Mouse (Mus musculus) CH12.LX (cell line): ENCODE results near the gene Sgms1. TPM values are rescaled to one million over a fixed set of nuclear protein-coding genes. Genes with fewer than 3 reads are reported as not detected.

ENCODE experiments used
- DNase-seq: peaks from one replicate; pipeline ENCODE4 v3.0.0-alpha.2; 2013; ENCODE audit errors: extremely low read depth
- H3K27ac ChIP-seq: 2 replicates; pipeline ENCODE4 v1.5.1; 2012; ENCODE audit warnings: low read depth, mild to moderate bottlenecking, control low read depth, moderate library complexity; ENCODE audit not compliant: insufficient read depth
- H3K27me3 ChIP-seq: replicated peaks from 2 replicates; pipeline ENCODE3; 2012; ENCODE audit warnings: inconsistent platforms
- H3K36me3 ChIP-seq, 2 experiments: replicated peaks in 1 of 2; 2 replicates each; pipeline versions ENCODE3 to v1.6.1; 2012; ENCODE audit warnings: inconsistent platforms in 1 of 2, low read length in 1 of 2, mild to moderate bottlenecking in 1 of 2, mixed read lengths in 1 of 2, moderate library complexity in 1 of 2; ENCODE audit not compliant: control insufficient read depth in 1 of 2, insufficient read depth in 1 of 2
- H3K4me1 ChIP-seq, 2 experiments: 2 replicates each; pipeline ENCODE4 v1.6.1; 2012; ENCODE audit warnings: inconsistent platforms in 1 of 2, moderate library complexity in 1 of 2; ENCODE audit not compliant: insufficient read depth in 2 of 2, control insufficient read depth in 1 of 2
- H3K4me2 ChIP-seq: 2 replicates; pipeline ENCODE4 v1.6.1; 2012; ENCODE audit warnings: low read depth, mild to moderate bottlenecking, control low read depth; ENCODE audit not compliant: poor library complexity, insufficient read depth, severe bottlenecking
- H3K4me3 ChIP-seq, 3 experiments: fragments of 150-350 bp in 1 of 3; sonication (generic) in 1 of 3; replicated peaks in 1 of 3; 2 replicates each; pipeline versions ENCODE3 to v1.5.1; 2011 to 2012; ENCODE audit warnings: low read depth in 2 of 3, low read length in 2 of 3, mild to moderate bottlenecking in 2 of 3, moderate library complexity in 2 of 3, control low read depth in 1 of 3, improper control_type of control experiment in 1 of 3, inconsistent platforms in 1 of 3, mixed read lengths in 1 of 3; ENCODE audit not compliant: poor library complexity in 1 of 3
- H3K79me2 ChIP-seq: replicated peaks from 2 replicates; pipeline ENCODE4 v1.6.1; 2012; ENCODE audit warnings: mild to moderate bottlenecking, moderate library complexity; ENCODE audit not compliant: control insufficient read depth, poor library complexity, insufficient read depth, severe bottlenecking; ENCODE audit errors: extremely low read depth
- H3K9ac ChIP-seq: 2 replicates; pipeline ENCODE4 v1.6.1; 2012; ENCODE audit warnings: low read depth, mild to moderate bottlenecking, control low read depth, moderate library complexity; ENCODE audit not compliant: insufficient read depth
- H3K9me3 ChIP-seq: replicated peaks from 2 replicates; pipeline ENCODE3; 2012; ENCODE audit warnings: low read length, inconsistent platforms, mixed read lengths
- CHD1 ChIP-seq: IDR thresholded peaks from 2 replicates; pipeline ENCODE4 v1.6.1; 2012; ENCODE audit warnings: low read depth, low read length, improper control_type of control experiment, inconsistent platforms
- CTCF ChIP-seq, 2 experiments: IDR thresholded peaks in 1 of 2; conservative IDR thresholded peaks in 1 of 2; 2 replicates each; pipeline ENCODE4 v1.5.1; 2011 to 2012; ENCODE audit warnings: low read depth in 2 of 2, low read length in 2 of 2, improper control_type of control experiment in 1 of 2, inconsistent platforms in 1 of 2, mild to moderate bottlenecking in 1 of 2, moderate library complexity in 1 of 2
- E2F4 ChIP-seq: IDR thresholded peaks from 2 replicates; pipeline ENCODE4 v1.6.1; 2011; ENCODE audit warnings: low read depth, low read length, improper control_type of control experiment; ENCODE audit not compliant: insufficient replicate concordance
- GABPA ChIP-seq: IDR thresholded peaks from 2 replicates; pipeline ENCODE4 v1.6.1; 2012; ENCODE audit warnings: low read depth, low read length, improper control_type of control experiment, inconsistent platforms; ENCODE audit not compliant: insufficient replicate concordance
- IRF4 ChIP-seq: IDR thresholded peaks from 2 replicates; pipeline ENCODE4 v1.6.1; 2014; ENCODE audit warnings: low read depth, mild to moderate bottlenecking, inconsistent platforms, low read length, improper control_type of control experiment
- JUN ChIP-seq: IDR thresholded peaks from 2 replicates; pipeline ENCODE4 v1.6.1; 2011; ENCODE audit warnings: low read depth, mild to moderate bottlenecking, low read length, improper control_type of control experiment, moderate library complexity; ENCODE audit not compliant: insufficient read depth
- JUND ChIP-seq: conservative IDR thresholded peaks from 2 replicates; pipeline ENCODE4 v1.6.1; 2011; ENCODE audit warnings: low read depth, low read length, improper control_type of control experiment
- KAT2A ChIP-seq: IDR thresholded peaks from 2 replicates; pipeline ENCODE4 v1.6.1; 2012; ENCODE audit warnings: low read length, improper control_type of control experiment, inconsistent platforms; ENCODE audit not compliant: insufficient replicate concordance
- MAFK ChIP-seq: IDR thresholded peaks from 2 replicates; pipeline ENCODE4 v1.6.1; 2011; ENCODE audit warnings: low read length, improper control_type of control experiment; ENCODE audit not compliant: insufficient replicate concordance
- MAX ChIP-seq: IDR thresholded peaks from 2 replicates; pipeline ENCODE4 v1.6.1; 2011; ENCODE audit warnings: low read length, improper control_type of control experiment
- MXI1 ChIP-seq: IDR thresholded peaks from 2 replicates; pipeline ENCODE4 v1.6.1; 2011; ENCODE audit warnings: mild to moderate bottlenecking, low read depth, low read length, improper control_type of control experiment
- PAX5 ChIP-seq: IDR thresholded peaks from 2 replicates; pipeline ENCODE4 v1.6.1; 2012; ENCODE audit warnings: low read length, inconsistent platforms, mixed read lengths
- POLR2AphosphoS2 ChIP-seq: IDR thresholded peaks from 2 replicates; pipeline ENCODE4 v1.6.1; 2011; ENCODE audit warnings: low read depth, low read length, improper control_type of control experiment
- RAD21 ChIP-seq: IDR thresholded peaks from 2 replicates; pipeline ENCODE4 v1.6.1; 2011; ENCODE audit warnings: low read depth, mild to moderate bottlenecking, low read length, improper control_type of control experiment, moderate library complexity
- SIN3A ChIP-seq: IDR thresholded peaks from 2 replicates; pipeline ENCODE4 v1.6.1; 2012; ENCODE audit warnings: low read length, improper control_type of control experiment, inconsistent platforms
- SMC3 ChIP-seq: IDR thresholded peaks from 2 replicates; pipeline ENCODE4 v1.6.1; 2011; ENCODE audit warnings: low read depth, low read length, improper control_type of control experiment
- TBP ChIP-seq: conservative IDR thresholded peaks from 2 replicates; pipeline ENCODE4 v1.6.1; 2011; ENCODE audit warnings: low read depth, low read length, improper control_type of control experiment
- TCF12 ChIP-seq: IDR thresholded peaks from 2 replicates; pipeline ENCODE4 v1.6.1; 2014; ENCODE audit warnings: low read depth, mild to moderate bottlenecking, inconsistent platforms, low read length, improper control_type of control experiment
- USF1 ChIP-seq: IDR thresholded peaks from 2 replicates; pipeline ENCODE4 v1.6.1; 2014; ENCODE audit warnings: low read depth, mild to moderate bottlenecking, inconsistent platforms, low read length, improper control_type of control experiment
- USF2 ChIP-seq: conservative IDR thresholded peaks from 2 replicates; pipeline ENCODE4 v1.6.1; 2011; ENCODE audit warnings: low read depth, low read length, improper control_type of control experiment
- ZC3H11A ChIP-seq: IDR thresholded peaks from 2 replicates; pipeline ENCODE4 v1.6.1; 2012; ENCODE audit warnings: low read depth, mild to moderate bottlenecking, inconsistent platforms, low read length, improper control_type of control experiment
- ZMIZ1 ChIP-seq: IDR thresholded peaks from 2 replicates; pipeline ENCODE4 v1.6.1; 2012; ENCODE audit warnings: low read depth, mild to moderate bottlenecking, inconsistent platforms, low read length, improper control_type of control experiment
- ZNF384 ChIP-seq: IDR thresholded peaks from 2 replicates; pipeline ENCODE4 v1.6.1; 2012; ENCODE audit warnings: low read depth, low read length, improper control_type of control experiment, inconsistent platforms
- dilution Hi-C: fragments of 300-500 bp; cut with MboI; formaldehyde crosslinking; loops from 2 replicates; pipeline ENCODE4 v1.14.3; 2020; ENCODE audit warnings: low sequenced_read_pairs; ENCODE audit not compliant: extremely low pct_unique_long_range_greater_than_20kb, extremely low pct_ligation_motif_present
- in situ Hi-C: fragments of 300-500 bp; cut with MboI; formaldehyde crosslinking; loops from 3 replicates; pipeline ENCODE4 v1.14.3; 2019; ENCODE audit warnings: low sequenced_read_pairs, low pct_ligation_motif_present, low pct_unique_long_range_greater_than_20kb, mixed read lengths
- polyA plus RNA-seq: library from polyadenylated mRNA; unstranded; fragments of >175 nt; gene quantifications from 2 replicates; pipeline ENCODE4 v1.2.1, GENCODE M21; 2012; ENCODE audit warnings: low read depth; ENCODE audit not compliant: insufficient read length
- total RNA-seq, 2 experiments: library from RNA; depleted of rRNA; stranded (reverse); fragments of 300-350 nt in 1 of 2; fragments of >200 nt in 1 of 2; gene quantifications; 2 replicates each; pipeline ENCODE4 v1.2.3; 2012 to 2014

The Sgms1 gene
- 1.4 and 2.3 TPM in 2 replicates for total RNA-seq (2012; rRNA removed)
- 1.7 and 1.8 TPM in 2 replicates for total RNA-seq (2014; rRNA removed)
- polyA plus RNA-seq, result 1.8 and 2.6 TPM in 2 replicates

DNA sequence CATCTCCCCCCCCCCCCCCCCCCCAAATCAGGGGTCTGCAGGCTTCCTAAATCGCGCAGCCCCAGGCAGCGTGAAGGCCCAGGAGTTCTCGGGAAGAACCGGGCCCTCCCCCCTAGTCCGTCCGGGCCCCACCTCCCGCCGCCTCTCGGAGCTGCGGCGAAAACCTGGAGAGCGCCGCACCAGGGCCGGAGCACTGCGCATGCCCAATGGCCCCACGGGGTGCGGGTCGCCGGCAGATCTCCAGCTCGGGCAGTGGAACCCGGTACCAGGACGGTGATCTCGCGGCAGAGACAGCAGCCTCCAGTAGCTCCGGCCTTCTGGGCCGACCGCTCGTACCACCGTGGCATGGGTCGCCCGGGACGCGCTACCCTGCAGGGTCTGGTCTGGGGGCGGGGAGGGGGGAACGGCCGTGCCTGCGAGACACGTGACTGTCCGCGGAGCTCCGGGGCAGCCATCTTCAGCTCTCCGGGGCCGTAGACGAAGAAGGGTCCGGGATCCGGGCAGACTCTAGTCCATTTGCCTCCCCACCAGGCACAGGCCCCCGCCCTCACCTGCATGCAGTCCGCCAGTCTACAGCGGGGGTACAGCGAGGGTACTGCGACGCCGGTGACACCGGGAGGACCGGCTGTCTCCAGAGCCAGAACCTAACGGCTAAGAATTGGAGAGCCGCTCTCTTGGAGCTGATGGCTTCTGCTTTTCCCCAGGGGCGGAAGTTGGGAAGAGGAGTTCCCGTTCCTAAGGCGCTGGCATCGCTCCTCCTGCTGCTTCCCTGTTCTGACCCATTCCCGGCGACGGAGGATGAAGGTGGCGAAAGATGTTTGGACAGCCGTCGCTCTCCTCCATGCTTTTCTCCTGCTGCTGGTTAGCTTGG lies at the start of gene Sgms1:
Gene Sgms1, minus strand, starts transcription at position 714 of the 871 bp plus-strand sequence.
- no peak within 1 kb of the TSS for H3K4me3 ChIP-seq
- H3K9ac ChIP-seq, result no peak within 1 kb of the TSS
- dilution Hi-C loops (no loop called here), in situ Hi-C loops (no loop called here)
- no peaks in the 10 kb centered on the region for H3K36me3 ChIP-seq
- peaks cover 25% of the 10 kb centered on the region for H3K9me3 ChIP-seq
- no peak for DNase-seq
- H3K79me2 ChIP-seq, result no peaks in the 10 kb centered on the region
- H3K4me1 ChIP-seq, result peaks cover 0 to 8% of the 10 kb centered on the region in 2 experiments; a peak in 2 of 4 replicates
- no peak within 1 kb of the TSS for H3K4me2 ChIP-seq
- no peak within 1 kb of the TSS for H3K27ac ChIP-seq
- TF ChIP-seq PAX5 (no peak), TBP (no peak), MAX (no peak), SMC3 (no peak), POLR2AphosphoS2 (no peak), IRF4 (no peak), USF2 (no peak), CHD1 (no peak), E2F4 (no peak), ZMIZ1 (no peak), MXI1 (no peak), TCF12 (no peak)
- H3K27me3 ChIP-seq, result no peaks in the 10 kb centered on the region

DNA sequence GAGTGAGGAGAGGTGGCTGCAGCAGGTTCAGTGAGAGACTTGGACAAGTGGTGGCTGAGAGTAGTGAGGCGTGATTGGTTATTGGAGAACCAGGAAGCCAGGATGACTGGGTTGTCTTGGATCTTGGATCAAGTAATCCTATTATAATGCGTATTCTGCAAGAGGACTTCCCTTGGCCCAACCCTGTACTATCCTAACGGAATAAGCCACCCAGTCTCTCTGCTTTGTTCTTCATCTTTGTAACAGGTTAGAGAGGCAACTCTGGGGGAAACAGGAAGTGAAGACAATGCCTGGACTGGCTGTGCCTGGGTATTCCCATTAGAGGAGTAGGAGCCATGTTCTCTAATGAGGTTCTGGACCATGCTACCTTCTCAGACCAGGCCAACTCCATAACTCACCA lies 36.3 kb upstream of the Sgms1 start:
- H3K27me3 ChIP-seq, result no peaks in the 10 kb centered on the region
- no peaks in the 10 kb centered on the region for H3K79me2 ChIP-seq
- no peak for DNase-seq
- dilution Hi-C loops (no loop called here), in situ Hi-C loops (no loop called here)
- H3K9ac ChIP-seq, result no peak overlapping the region
- TF ChIP-seq JUN (no peak), MAX (no peak), MAFK (no peak), KAT2A (no peak), TBP (no peak), GABPA (no peak), SIN3A (no peak), USF1 (no peak), ZNF384 (no peak), ZC3H11A (no peak), JUND (no peak), CTCF (conservative IDR thresholded peaks at IDR 0.05 in 1 of 2, IDR thresholded peaks at IDR 0.05 in 1 of 2; ENCODE audit: low read depth in 2 of 2, low read length in 2 of 2) (no peak), RAD21 (no peak)
- no peak overlapping the region for H3K4me2 ChIP-seq
- H3K4me1 ChIP-seq, result peaks cover 0 to 3% of the 10 kb centered on the region in 2 experiments; a peak in 2 of 4 replicates
- no peaks in the 10 kb centered on the region for H3K9me3 ChIP-seq
- no peak overlapping the region for H3K27ac ChIP-seq
- no peak overlapping the region for H3K4me3 ChIP-seq
- H3K36me3 ChIP-seq, result no peaks in the 10 kb centered on the region
